Comparison of ENCODE assay signal across 9 mouse cellular contexts in the genomic region with DNA sequence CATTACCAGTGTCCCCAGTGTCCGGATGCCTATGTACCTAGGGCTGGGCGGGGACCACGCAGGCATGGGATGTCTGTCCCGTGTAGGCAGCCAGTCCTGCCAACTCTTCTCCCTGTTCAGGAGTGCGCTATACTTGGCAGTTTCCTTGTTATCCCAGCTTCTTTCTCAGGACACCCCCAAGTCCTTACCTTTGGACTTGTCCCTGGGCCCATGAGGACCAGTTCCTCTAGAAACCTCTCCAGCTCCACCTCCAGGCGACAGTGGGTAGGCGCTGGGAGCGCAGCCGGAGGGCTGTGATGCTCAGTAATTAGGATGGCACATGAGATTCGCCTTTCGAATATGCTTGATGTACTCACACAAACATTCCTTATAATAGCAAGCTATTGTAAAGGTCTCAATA. TPM values are rescaled to one million over a fixed set of nuclear protein-coding genes. Genes with fewer than 3 reads are reported as not detected.
DNase-seq lines count a peak whose midpoint lies in the region; ATAC-seq and TF ChIP-seq lines count a peak whose summit lies in the region.
"Had no signal": no experiment of that assay in that cellular context is flagged by ENCODE, and none has a peak within 500 bp of the region (broad histone marks: within the 10 kb centered on the region; RNA-seq: fewer than 3 reads in every experiment).

No protein-coding gene starts in this region.

- no peak overlapping the region for H3K9ac ChIP-seq in midbrain, embryonic 11.5 days (ENCODE audit: low read length)
- H3K9ac ChIP-seq in hindbrain, embryonic 15.5 days, result no peak overlapping the region

- ATAC-seq in midbrain, embryonic 11.5 days (ENCODE audit: low FRiP score), result no peak
- ATAC-seq in hindbrain, embryonic 15.5 days (ENCODE audit: low FRiP score, low read depth), result 0 out of 2 replicates have a peak, but pooled peaks have one; percentile 5

- TF ChIP-seq POLR2A in cortical plate, adult 2 months (IDR thresholded peaks at IDR 0.05; ENCODE audit: extremely low read depth, insufficient read depth, low read length), result no peak

- intact Hi-C loops in heart, postnatal 36 days (cut with DNase I), result no loop called here

- peaks cover 67% of the 10 kb centered on the region for H3K4me1 ChIP-seq in midbrain, embryonic 10.5 days
- peaks cover 51% of the 10 kb centered on the region for H3K4me1 ChIP-seq in midbrain, embryonic 11.5 days (ENCODE audit: control insufficient read depth, insufficient read depth, low read length)
- H3K4me1 ChIP-seq in cortical plate, adult 2 months (ENCODE audit: control insufficient read depth, insufficient read depth, low read length), result no peaks in the 10 kb centered on the region; the same call in 1 of the 2 replicates
- peaks cover 42% of the 10 kb centered on the region for H3K4me1 ChIP-seq in hindbrain, embryonic 15.5 days (replicated peaks)

- H3K27me3 ChIP-seq in midbrain, embryonic 10.5 days (ENCODE audit: low read depth, poor library complexity, severe bottlenecking), result peaks cover 100% of the 10 kb centered on the region
- H3K27me3 ChIP-seq in midbrain, embryonic 11.5 days (ENCODE audit: control insufficient read depth, insufficient read depth, low read length), result peaks cover 71% of the 10 kb centered on the region
- H3K27me3 ChIP-seq in hindbrain, embryonic 15.5 days, result peaks cover 15% of the 10 kb centered on the region; the same call in 1 of the 2 replicates

- H3K36me3 ChIP-seq in midbrain, embryonic 10.5 days, result no peaks in the 10 kb centered on the region
- no peaks in the 10 kb centered on the region for H3K36me3 ChIP-seq in midbrain, embryonic 11.5 days (ENCODE audit: control insufficient read depth, insufficient read depth, low read length)
- H3K36me3 ChIP-seq in hindbrain, embryonic 15.5 days, result no peaks in the 10 kb centered on the region

- TF ChIP-seq CTCF in cortical plate, adult 2 months (IDR thresholded peaks at IDR 0.05; ENCODE audit: extremely low read depth, insufficient read depth, low read length), result peak; percentile 36

- H3K4me3 ChIP-seq in midbrain, embryonic 10.5 days, result peak overlapping the region; percentile 52
- no peak overlapping the region for H3K4me3 ChIP-seq in midbrain, embryonic 11.5 days (ENCODE audit: low read depth, low read length)
- no peak overlapping the region for H3K4me3 ChIP-seq in cortical plate, adult 2 months (ENCODE audit: insufficient read depth, low read length)
- H3K4me3 ChIP-seq in hindbrain, embryonic 15.5 days, result no peak overlapping the region

- DNase-seq in midbrain, embryonic 10.5 days (ENCODE audit: low spot score), result peak; percentile 52
- DNase-seq in midbrain, embryonic 11.5 days (ENCODE audit: low spot score, missing footprints), result no peak
- peak; percentile 15 for DNase-seq in lung, postnatal 14 days
- no peak for DNase-seq in heart, postnatal 36 days
- no peak for DNase-seq in spleen, postnatal 36 days (ENCODE audit: low spot score in 2 of 2)

- WGBS in midbrain, embryonic 10.5 days, result 9% methylated on average over 11 of the region's 11 CpGs
- 11% methylated on average over 11 of the region's 11 CpGs for WGBS in midbrain, embryonic 11.5 days
- 9% methylated on average over 11 of the region's 11 CpGs for WGBS in hindbrain, embryonic 15.5 days

- H3K4me2 ChIP-seq in midbrain, embryonic 11.5 days, result no peak overlapping the region
- no peak overlapping the region for H3K4me2 ChIP-seq in hindbrain, embryonic 15.5 days

- H3K9me3 ChIP-seq in midbrain, embryonic 10.5 days (replicated peaks), result no peaks in the 10 kb centered on the region
- no peaks in the 10 kb centered on the region for H3K9me3 ChIP-seq in midbrain, embryonic 11.5 days (ENCODE audit: control insufficient read depth, low read length)
- no peaks in the 10 kb centered on the region for H3K9me3 ChIP-seq in hindbrain, embryonic 15.5 days

- no peak overlapping the region for H3K27ac ChIP-seq in midbrain, embryonic 10.5 days (replicated peaks)
- no peak overlapping the region for H3K27ac ChIP-seq in midbrain, embryonic 11.5 days (ENCODE audit: low read depth, low read length)
- H3K27ac ChIP-seq in cortical plate, adult 2 months (ENCODE audit: insufficient read depth, low read length), result no peak overlapping the region
- no peak overlapping the region for H3K27ac ChIP-seq in hindbrain, embryonic 15.5 days (replicated peaks)

RNA-seq across cellular contexts. Expression of a gene that starts 13.4 kb away (rescaled TPM):
- 5.1 and 16.6 TPM in 2 replicates for polyA plus RNA-seq in midbrain, embryonic 10.5 days (2016; fragmentation: Nextera tagmentation; extraction: Ambion mirVana)
- polyA plus RNA-seq in midbrain, embryonic 11.5 days (2014; fragmentation: Nextera tagmentation; extraction: Ambion mirVana), result 6.1 and 8.0 TPM in 2 replicates
- 0.09 and 0.13 TPM in 2 replicates for polyA plus RNA-seq in cortical plate, adult 2 months (2012; rRNA removed)
- 5.5 and 9.5 TPM in 2 replicates for polyA plus RNA-seq in hindbrain, embryonic 15.5 days (2015; fragmentation: Nextera tagmentation; extraction: Ambion mirVana)
- total RNA-seq in heart, postnatal 36 days (2021), result not detected
- polyA plus RNA-seq: spleen, adult 2 months had no signal

RNA-seq across cellular contexts. Expression of a gene that starts 20.0 kb away (rescaled TPM):
- polyA plus RNA-seq in midbrain, embryonic 10.5 days (2016; fragmentation: Nextera tagmentation; extraction: Ambion mirVana), result 2.0 and 4.7 TPM in 2 replicates
- 7.6 and 8.8 TPM in 2 replicates for polyA plus RNA-seq in midbrain, embryonic 11.5 days (2014; fragmentation: Nextera tagmentation; extraction: Ambion mirVana)
- 393 and 394 TPM in 2 replicates for polyA plus RNA-seq in cortical plate, adult 2 months (2012; rRNA removed)
- polyA plus RNA-seq in hindbrain, embryonic 15.5 days (2015; fragmentation: Nextera tagmentation; extraction: Ambion mirVana), result 279 and 296 TPM in 2 replicates
- not detected for total RNA-seq in heart, postnatal 36 days (2021)
- polyA plus RNA-seq: spleen, adult 2 months had no signal

RNA-seq across cellular contexts. Expression of a gene that starts 25.8 kb away (rescaled TPM):
- polyA plus RNA-seq in midbrain, embryonic 10.5 days (2016; fragmentation: Nextera tagmentation; extraction: Ambion mirVana), result 74.0 and 80.0 TPM in 2 replicates
- polyA plus RNA-seq in midbrain, embryonic 11.5 days (2014; fragmentation: Nextera tagmentation; extraction: Ambion mirVana), result 58.9 and 62.6 TPM in 2 replicates
- polyA plus RNA-seq in cortical plate, adult 2 months (2012; rRNA removed), result 49.3 and 51.8 TPM in 2 replicates
- polyA plus RNA-seq in hindbrain, embryonic 15.5 days (2015; fragmentation: Nextera tagmentation; extraction: Ambion mirVana), result 53.3 and 56.6 TPM in 2 replicates
- total RNA-seq in heart, postnatal 36 days (2021), result 10 to 100 TPM; 26.9 to 34.4 TPM

RNA-seq across cellular contexts. Expression of a gene that starts 26.1 kb away (rescaled TPM):
- polyA plus RNA-seq in midbrain, embryonic 10.5 days (2016; fragmentation: Nextera tagmentation; extraction: Ambion mirVana), result 42.6 and 43.8 TPM in 2 replicates
- polyA plus RNA-seq in midbrain, embryonic 11.5 days (2014; fragmentation: Nextera tagmentation; extraction: Ambion mirVana), result 36.3 and 43.1 TPM in 2 replicates
- polyA plus RNA-seq in cortical plate, adult 2 months (2012; rRNA removed), result 73.0 and 81.0 TPM in 2 replicates
- 48.1 and 56.8 TPM in 2 replicates for polyA plus RNA-seq in hindbrain, embryonic 15.5 days (2015; fragmentation: Nextera tagmentation; extraction: Ambion mirVana)
- 10 to 100 TPM; 10.1 to 12.4 TPM for total RNA-seq in heart, postnatal 36 days (2021)

RNA-seq across cellular contexts. Expression of a gene that starts 30.9 kb away (rescaled TPM):
- not detected in 2 replicates for polyA plus RNA-seq in midbrain, embryonic 10.5 days (2016; fragmentation: Nextera tagmentation; extraction: Ambion mirVana)
- polyA plus RNA-seq in midbrain, embryonic 11.5 days (2014; fragmentation: Nextera tagmentation; extraction: Ambion mirVana), result not detected in 2 replicates
- polyA plus RNA-seq in cortical plate, adult 2 months (2012; rRNA removed), result not detected in 2 replicates
- not detected in 2 replicates for polyA plus RNA-seq in hindbrain, embryonic 15.5 days (2015; fragmentation: Nextera tagmentation; extraction: Ambion mirVana)
- total RNA-seq in heart, postnatal 36 days (2021), result not detected
- total RNA-seq: layer of hippocampus, adult 18-20 months had no signal
- polyA plus RNA-seq: spleen, adult 2 months had no signal

Comparison
In these comparisons a context has a peak if more than half of its experiments do, and no peak if none do; other contexts are left out.
1. DNase-seq: peak in midbrain, embryonic 10.5 days (single experiment) and lung, postnatal 14 days (single experiment); none in midbrain, embryonic 11.5 days (single experiment), heart, postnatal 36 days (0 of 2) and spleen, postnatal 36 days (0 of 2).
2. RNA of a gene that starts 20.0 kb away (polyA plus RNA-seq): 393 to 394 TPM in cortical plate, adult 2 months and 279 to 296 TPM in hindbrain, embryonic 15.5 days; 7.6 to 8.8 TPM in midbrain, embryonic 11.5 days and 2.0 to 4.7 TPM in midbrain, embryonic 10.5 days; every median in the first group is over 10 times any median in the second.